17 mouse cellular contexts compared by ENCODE assay signal in the genomic region with DNA sequence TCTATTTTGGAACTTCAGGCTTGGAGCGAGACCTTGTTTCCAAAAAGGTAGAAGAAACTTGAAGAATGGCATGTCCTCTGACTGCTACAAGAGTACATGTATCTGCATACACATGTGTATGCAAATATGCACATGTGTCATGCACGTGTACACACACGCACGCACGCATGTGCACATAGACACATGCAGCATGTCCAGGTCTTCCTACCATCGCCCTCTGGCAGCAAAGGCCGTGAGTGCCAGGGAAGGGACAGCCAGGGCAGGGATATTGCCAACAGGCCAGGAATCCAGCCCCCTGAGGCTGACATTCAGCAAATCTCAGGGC.
DNase-seq lines count a peak whose midpoint lies in the region; TF ChIP-seq lines count a peak whose summit lies in the region.
"Had no signal": no experiment of that assay in that cellular context is flagged by ENCODE, and none has a peak within 500 bp of the region (broad histone marks: within the 10 kb centered on the region; RNA-seq: fewer than 3 reads in every experiment).

No protein-coding gene starts in this region.

- dilution Hi-C loops in CH12.LX (cut with MboI; ENCODE audit: extremely low pct_ligation_motif_present, extremely low pct_unique_long_range_greater_than_20kb, low sequenced_read_pairs): no loop called here

- H3K4me2 ChIP-seq in CH12.LX (ENCODE audit: insufficient read depth, low read depth, poor library complexity, severe bottlenecking): no peak overlapping the region
- H3K4me2 ChIP-seq: forebrain, embryonic 13.5 days; hindbrain, embryonic 13.5 days had no signal

- DNase-seq in heart, adult 2 months: no peak
- DNase-seq in heart, postnatal 25 days (ENCODE audit: low spot score): no peak
- no peak for DNase-seq in CH12.LX (ENCODE audit: extremely low read depth)
- DNase-seq in layer of hippocampus, adult 8-10 months (ENCODE audit: low spot score in 2 of 2): no peak
- DNase-seq in thymus, postnatal 10 days (ENCODE audit: low spot score in 2 of 2): no peak
- DNase-seq: adrenal gland, adult 2 months; adrenal gland, postnatal 25 days; cerebellum, adult 8-10 months; cerebellum, postnatal 14 days; forebrain, postnatal 0 days; gastrocnemius, postnatal 36 days had no signal

- H3K4me3 ChIP-seq in heart, adult 2 months: no peak overlapping the region
- H3K4me3 ChIP-seq in CH12.LX (replicated peaks in 1 of 3; ENCODE audit: low read depth in 2 of 3, low read length in 2 of 3, poor library complexity in 1 of 3): peak overlapping the region in 1 of 3 experiments; percentile 44
- no peak overlapping the region for H3K4me3 ChIP-seq in cortical plate, adult 2 months (ENCODE audit: insufficient read depth, low read length)
- H3K4me3 ChIP-seq in olfactory bulb, adult 2 months (ENCODE audit: insufficient read depth, low read depth, low read length): no peak overlapping the region
- H3K4me3 ChIP-seq: forebrain, embryonic 13.5 days; heart, embryonic 10.5 days; hindbrain, embryonic 13.5 days had no signal

- TF ChIP-seq RAD21 in CH12.LX (IDR thresholded peaks at IDR 0.05; ENCODE audit: low read depth, low read length): no peak

- peaks cover 22% of the 10 kb centered on the region for H3K9me3 ChIP-seq in CH12.LX (replicated peaks; ENCODE audit: low read length)

- H3K27ac ChIP-seq in heart, adult 2 months: peak overlapping the region; percentile 36; the same call in 1 of the 2 replicates
- no peak overlapping the region for H3K27ac ChIP-seq in CH12.LX (ENCODE audit: insufficient read depth, low read depth)
- H3K27ac ChIP-seq in cortical plate, adult 2 months (ENCODE audit: insufficient read depth, low read length): 0 out of 2 replicates have a peak overlapping the region, but pooled peaks have one; percentile 10
- 0 out of 2 replicates have a peak overlapping the region, but pooled peaks have one; percentile 4 for H3K27ac ChIP-seq in olfactory bulb, adult 2 months (ENCODE audit: insufficient read depth, low read depth, low read length)
- H3K27ac ChIP-seq: forebrain, embryonic 13.5 days; heart, embryonic 10.5 days; hindbrain, embryonic 13.5 days; hindbrain, postnatal 0 days had no signal

- no peak for TF ChIP-seq CTCF in heart, adult 2 months (IDR thresholded peaks at IDR 0.05)
- TF ChIP-seq CTCF in CH12.LX (conservative IDR thresholded peaks at IDR 0.05 in 1 of 2, IDR thresholded peaks at IDR 0.05 in 1 of 2; ENCODE audit: low read depth in 2 of 2, low read length in 2 of 2): no peak
- no peak for TF ChIP-seq CTCF in cortical plate, adult 2 months (IDR thresholded peaks at IDR 0.05; ENCODE audit: extremely low read depth, insufficient read depth, low read length)
- TF ChIP-seq CTCF in olfactory bulb, adult 2 months (IDR thresholded peaks at IDR 0.05; ENCODE audit: insufficient read depth, low read depth, low read length): no peak

- 86% methylated on average over 7 of the region's 7 CpGs for WGBS in heart, adult 2 months
- WGBS in olfactory bulb, adult 2 months: 97% methylated on average over 7 of the region's 7 CpGs

- no peaks in the 10 kb centered on the region for H3K79me2 ChIP-seq in heart, adult 2 months (replicated peaks; ENCODE audit: control insufficient read depth, insufficient read depth, low read length)
- no peaks in the 10 kb centered on the region for H3K79me2 ChIP-seq in CH12.LX (replicated peaks; ENCODE audit: control insufficient read depth, extremely low read depth, insufficient read depth, poor library complexity, severe bottlenecking)

- intact Hi-C loops in heart, adult 2 months (cut with DNase I): no loop called here
- intact Hi-C loops in heart, postnatal 25 days (cut with DNase I): no loop called here

- in situ Hi-C loops in CH12.LX (cut with MboI; ENCODE audit: low pct_ligation_motif_present, low pct_unique_long_range_greater_than_20kb, low sequenced_read_pairs): no loop called here

- no peaks in the 10 kb centered on the region for H3K27me3 ChIP-seq in heart, adult 2 months (ENCODE audit: control insufficient read depth, insufficient read depth, low read length)
- peaks cover 52% of the 10 kb centered on the region for H3K27me3 ChIP-seq in CH12.LX (replicated peaks)
- H3K27me3 ChIP-seq: forebrain, embryonic 13.5 days; hindbrain, embryonic 13.5 days had no signal

- no peak for TF ChIP-seq POLR2A in heart, adult 2 months (IDR thresholded peaks at IDR 0.05; ENCODE audit: insufficient read depth, low read depth, low read length)
- no peak for TF ChIP-seq POLR2A in CH12.LX (IDR thresholded peaks at IDR 0.05; ENCODE audit: low read depth, low read length)
- no peak for TF ChIP-seq POLR2A in cortical plate, adult 2 months (IDR thresholded peaks at IDR 0.05; ENCODE audit: extremely low read depth, insufficient read depth, low read length)
- TF ChIP-seq POLR2A in olfactory bulb, adult 2 months (IDR thresholded peaks at IDR 0.05; ENCODE audit: insufficient read depth, low read depth, low read length): no peak

- peaks cover 4% of the 10 kb centered on the region; the same call in 1 of the 2 replicates for H3K4me1 ChIP-seq in heart, adult 2 months (ENCODE audit: control insufficient read depth, insufficient read depth, low read length)
- H3K4me1 ChIP-seq in CH12.LX (ENCODE audit: control insufficient read depth in 1 of 2, insufficient read depth in 2 of 2): peaks cover 4 to 20% of the 10 kb centered on the region in 2 experiments
- peaks cover 2% of the 10 kb centered on the region; the same call in 1 of the 2 replicates for H3K4me1 ChIP-seq in cortical plate, adult 2 months (ENCODE audit: control insufficient read depth, insufficient read depth, low read length)
- peaks cover 6% of the 10 kb centered on the region; the same call in 1 of the 2 replicates for H3K4me1 ChIP-seq in olfactory bulb, adult 2 months (ENCODE audit: control insufficient read depth, insufficient read depth, low read length)
- H3K4me1 ChIP-seq: forebrain, embryonic 13.5 days; heart, embryonic 10.5 days; hindbrain, embryonic 13.5 days had no signal

- H3K36me3 ChIP-seq in heart, adult 2 months (ENCODE audit: control insufficient read depth, insufficient read depth, low read length): no peaks in the 10 kb centered on the region; the same call in 1 of the 2 replicates
- no peaks in the 10 kb centered on the region for H3K36me3 ChIP-seq in CH12.LX (replicated peaks in 1 of 2; ENCODE audit: control insufficient read depth in 1 of 2, insufficient read depth in 1 of 2, low read length in 1 of 2)
- H3K36me3 ChIP-seq: heart, embryonic 10.5 days; hindbrain, embryonic 13.5 days had no signal

- H3K9ac ChIP-seq in heart, adult 2 months (ENCODE audit: low read depth, low read length): no peak overlapping the region
- H3K9ac ChIP-seq in CH12.LX (ENCODE audit: insufficient read depth, low read depth): no peak overlapping the region
- H3K9ac ChIP-seq: forebrain, embryonic 13.5 days; forebrain, postnatal 0 days; hindbrain, embryonic 13.5 days had no signal

- no peak for TF ChIP-seq EP300 in heart, adult 2 months (IDR thresholded peaks at IDR 0.05; ENCODE audit: insufficient read depth, low read depth, low read length)
- TF ChIP-seq EP300 in CH12.LX (IDR thresholded peaks at IDR 0.05; ENCODE audit: low read length): no peak

TF ChIP-seq in CH12.LX, 34 proteins besides CTCF, POLR2A, EP300 and RAD21:
- no peak for TF ChIP-seq NELFE (IDR thresholded peaks at IDR 0.05; ENCODE audit: low read depth, low read length)
- peak; percentile 94 for TF ChIP-seq BHLHE40 (IDR thresholded peaks at IDR 0.05; ENCODE audit: low read depth, low read length)
- 0 out of 2 replicates have a peak, but pooled peaks have one; percentile 33 for TF ChIP-seq MYC (IDR thresholded peaks at IDR 0.05; ENCODE audit: low read depth, low read length)
- TF ChIP-seq JUND (conservative IDR thresholded peaks at IDR 0.05; ENCODE audit: low read depth, low read length): no peak
- TF ChIP-seq MAX (IDR thresholded peaks at IDR 0.05; ENCODE audit: low read length): peak; percentile 73
TF ChIP-seq in CH12.LX: peak in this region for 3.
